Mouse (Mus musculus): Measurements from ENCODE around the gene Tex9. TPM values are rescaled to one million over a fixed set of nuclear protein-coding genes. Genes with fewer than 3 reads are reported as not detected.
"Not testable (repeated sequence)": the region's sequence is repeated elsewhere in the genome, so short reads cannot be mapped to it uniquely, and the experiment has no call there.

Gene Tex9
- polyA plus RNA-seq, 1 experiment from 2014 or later: 61.7 TPM

GRCm38 (mm10) chr9:72467551-72468407 is 24.2 kb downstream of the Tex9 start:
- 71% methylated on average over 11 of the region's 11 CpGs for WGBS
- no peak overlapping the region for H3K4me3 ChIP-seq (ENCODE audit: low read depth, low read length)
- H3K9ac ChIP-seq (ENCODE audit: low read length): no peak overlapping the region
- no peak overlapping the region for H3K27ac ChIP-seq (ENCODE audit: low read depth, low read length)
- H3K4me2 ChIP-seq: no peak overlapping the region
- peaks cover 3% of the 10 kb centered on the region; the same call in 1 of the 2 replicates for H3K36me3 ChIP-seq (ENCODE audit: control insufficient read depth, insufficient read depth, low read length)
- DNase-seq (ENCODE audit: low spot score, missing footprints) (no peak), ATAC-seq (ENCODE audit: low FRiP score) (no peak)
- H3K27me3 ChIP-seq (ENCODE audit: control insufficient read depth, insufficient read depth, low read length): no peaks in the 10 kb centered on the region
- H3K9me3 ChIP-seq (ENCODE audit: control insufficient read depth, low read length): no peaks in the 10 kb centered on the region
- H3K4me1 ChIP-seq (ENCODE audit: control insufficient read depth, insufficient read depth, low read length): no peaks in the 10 kb centered on the region

- WGBS: 95% methylated on average over 4 of the region's 4 CpGs
- Histone ChIP-seq H3K27me3 (ENCODE audit: control insufficient read depth, insufficient read depth, low read length) (no peaks in the 10 kb centered on the region), H3K4me2 (no peak overlapping the region), H3K4me1 (ENCODE audit: control insufficient read depth, insufficient read depth, low read length) (no peaks in the 10 kb centered on the region), H3K36me3 (ENCODE audit: control insufficient read depth, insufficient read depth, low read length) (no peaks in the 10 kb centered on the region), H3K27ac (ENCODE audit: low read depth, low read length) (no peak overlapping the region), H3K9me3 (ENCODE audit: control insufficient read depth, low read length) (no peaks in the 10 kb centered on the region), H3K9ac (ENCODE audit: low read length) (no peak overlapping the region), H3K4me3 (ENCODE audit: low read depth, low read length) (no peak overlapping the region)
- no peak for ATAC-seq (ENCODE audit: low FRiP score)
- no peak for DNase-seq (ENCODE audit: low spot score, missing footprints)
Observed at GRCm38 (mm10) chr9:72465754-72466181, 26.2 kb downstream of the Tex9 start.

GRCm38 (mm10) chr9:72464806-72465205 is 27.2 kb downstream of the Tex9 start:
- Histone ChIP-seq H3K4me2 (no peak overlapping the region), H3K27ac (ENCODE audit: low read depth, low read length) (no peak overlapping the region), H3K4me1 (ENCODE audit: control insufficient read depth, insufficient read depth, low read length) (no peaks in the 10 kb centered on the region), H3K27me3 (ENCODE audit: control insufficient read depth, insufficient read depth, low read length) (no peaks in the 10 kb centered on the region), H3K4me3 (ENCODE audit: low read depth, low read length) (no peak overlapping the region), H3K9ac (ENCODE audit: low read length) (no peak overlapping the region), H3K9me3 (ENCODE audit: control insufficient read depth, low read length) (no peaks in the 10 kb centered on the region), H3K36me3 (ENCODE audit: control insufficient read depth, insufficient read depth, low read length) (peaks cover 4% of the 10 kb centered on the region; the same call in 1 of the 2 replicates)
- 93% methylated on average over 1 of the region's 1 CpGs for WGBS
- ATAC-seq (ENCODE audit: low FRiP score): no peak
- DNase-seq (ENCODE audit: low spot score, missing footprints): no peak

- ATAC-seq (ENCODE audit: low FRiP score) (no peak), DNase-seq (ENCODE audit: low spot score, missing footprints) (no peak)
- Histone ChIP-seq H3K36me3 (ENCODE audit: control insufficient read depth, insufficient read depth, low read length) (peaks cover 5% of the 10 kb centered on the region; the same call in 1 of the 2 replicates), H3K27ac (ENCODE audit: low read depth, low read length) (no peak overlapping the region), H3K27me3 (ENCODE audit: control insufficient read depth, insufficient read depth, low read length) (no peaks in the 10 kb centered on the region), H3K4me3 (ENCODE audit: low read depth, low read length) (no peak overlapping the region), H3K4me1 (ENCODE audit: control insufficient read depth, insufficient read depth, low read length) (no peaks in the 10 kb centered on the region), H3K4me2 (no peak overlapping the region), H3K9me3 (ENCODE audit: control insufficient read depth, low read length) (no peaks in the 10 kb centered on the region), H3K9ac (ENCODE audit: low read length) (no peak overlapping the region)
- WGBS: 100% methylated on average over 2 of the region's 2 CpGs
Observed at GRCm38 (mm10) chr9:72462427-72462826, 29.6 kb downstream of the Tex9 start.

- H3K9me3 ChIP-seq (ENCODE audit: control insufficient read depth, low read length): no peaks in the 10 kb centered on the region
- ATAC-seq (ENCODE audit: low FRiP score): no peak
- H3K27ac ChIP-seq (ENCODE audit: low read depth, low read length): no peak overlapping the region
- H3K4me3 ChIP-seq (ENCODE audit: low read depth, low read length): no peak overlapping the region
- H3K4me2 ChIP-seq: no peak overlapping the region
- no peak for DNase-seq (ENCODE audit: low spot score, missing footprints)
- 94% methylated on average over 3 of the region's 3 CpGs for WGBS
- H3K4me1 ChIP-seq (ENCODE audit: control insufficient read depth, insufficient read depth, low read length): no peaks in the 10 kb centered on the region
- H3K27me3 ChIP-seq (ENCODE audit: control insufficient read depth, insufficient read depth, low read length): no peaks in the 10 kb centered on the region
- H3K9ac ChIP-seq (ENCODE audit: low read length): no peak overlapping the region
- peaks cover 5% of the 10 kb centered on the region; the same call in 1 of the 2 replicates for H3K36me3 ChIP-seq (ENCODE audit: control insufficient read depth, insufficient read depth, low read length)
Observed at GRCm38 (mm10) chr9:72460767-72461166, 31.2 kb downstream of the Tex9 start.

- Histone ChIP-seq H3K4me1 (ENCODE audit: control insufficient read depth, insufficient read depth, low read length) (no peaks in the 10 kb centered on the region), H3K36me3 (ENCODE audit: control insufficient read depth, insufficient read depth, low read length) (peaks cover 5% of the 10 kb centered on the region; the same call in 1 of the 2 replicates), H3K9ac (ENCODE audit: low read length) (no peak overlapping the region), H3K9me3 (ENCODE audit: control insufficient read depth, low read length) (no peaks in the 10 kb centered on the region), H3K27ac (ENCODE audit: low read depth, low read length) (no peak overlapping the region), H3K4me2 (no peak overlapping the region), H3K4me3 (ENCODE audit: low read depth, low read length) (no peak overlapping the region), H3K27me3 (ENCODE audit: control insufficient read depth, insufficient read depth, low read length) (no peaks in the 10 kb centered on the region)
- ATAC-seq (ENCODE audit: low FRiP score) (no peak), DNase-seq (ENCODE audit: low spot score, missing footprints) (no peak)
- WGBS: 86% methylated on average over 3 of the region's 3 CpGs
Observed at GRCm38 (mm10) chr9:72459703-72460102, 32.3 kb downstream of the Tex9 start.

- Histone ChIP-seq H3K27me3 (ENCODE audit: control insufficient read depth, insufficient read depth, low read length) (no peaks in the 10 kb centered on the region), H3K4me1 (ENCODE audit: control insufficient read depth, insufficient read depth, low read length) (no peaks in the 10 kb centered on the region), H3K27ac (ENCODE audit: low read depth, low read length) (no peak overlapping the region), H3K9ac (ENCODE audit: low read length) (no peak overlapping the region), H3K36me3 (ENCODE audit: control insufficient read depth, insufficient read depth, low read length) (peaks cover 5% of the 10 kb centered on the region; the same call in 1 of the 2 replicates), H3K4me2 (no peak overlapping the region), H3K4me3 (ENCODE audit: low read depth, low read length) (no peak overlapping the region), H3K9me3 (ENCODE audit: control insufficient read depth, low read length) (no peaks in the 10 kb centered on the region)
- ATAC-seq (ENCODE audit: low FRiP score) (peak; percentile 70; the same call in 1 of the 2 replicates), DNase-seq (ENCODE audit: low spot score, missing footprints) (peak; percentile 90)
- WGBS: 30% methylated on average over 5 of the region's 5 CpGs
Observed at GRCm38 (mm10) chr9:72458233-72458632, 33.8 kb downstream of the Tex9 start.

GRCm38 (mm10) chr9:72456374-72456773 is 35.6 kb downstream of the Tex9 start:
- Histone ChIP-seq H3K36me3 (ENCODE audit: control insufficient read depth, insufficient read depth, low read length) (peaks cover 5% of the 10 kb centered on the region; the same call in 1 of the 2 replicates), H3K4me1 (ENCODE audit: control insufficient read depth, insufficient read depth, low read length) (no peaks in the 10 kb centered on the region), H3K27me3 (ENCODE audit: control insufficient read depth, insufficient read depth, low read length) (no peaks in the 10 kb centered on the region), H3K9me3 (ENCODE audit: control insufficient read depth, low read length) (no peaks in the 10 kb centered on the region), H3K9ac (ENCODE audit: low read length) (no peak overlapping the region), H3K27ac (ENCODE audit: low read depth, low read length) (no peak overlapping the region), H3K4me3 (ENCODE audit: low read depth, low read length) (no peak overlapping the region), H3K4me2 (no peak overlapping the region)
- no peak for ATAC-seq (ENCODE audit: low FRiP score)
- DNase-seq (ENCODE audit: low spot score, missing footprints): no peak
- 57% methylated on average over 1 of the region's 1 CpGs for WGBS

- not testable (repeated sequence) for H3K27ac ChIP-seq (ENCODE audit: low read depth, low read length); H3K4me2 ChIP-seq; H3K9ac ChIP-seq (ENCODE audit: low read length); H3K4me3 ChIP-seq (ENCODE audit: low read depth, low read length); H3K27me3 ChIP-seq (ENCODE audit: control insufficient read depth, insufficient read depth, low read length); DNase-seq (ENCODE audit: low spot score, missing footprints); H3K4me1 ChIP-seq (ENCODE audit: control insufficient read depth, insufficient read depth, low read length); ATAC-seq (ENCODE audit: low FRiP score); H3K9me3 ChIP-seq (ENCODE audit: control insufficient read depth, low read length); H3K36me3 ChIP-seq (ENCODE audit: control insufficient read depth, insufficient read depth, low read length)
Observed at GRCm38 (mm10) chr9:72454281-72454680, 37.7 kb downstream of the Tex9 start.

All from midbrain, embryonic 11.5 days (tissue).